Mouse (Mus musculus): ENCODE data around the gene Gfi1b.
A peak's percentile ranks its signal among the peaks of the same experiment; 100 is the strongest.

The Gfi1b gene

GRCm38 (mm10) chr2:28622521-28623124 is 841 bp upstream of the Gfi1b start:
- DNase-seq (ENCODE audit: low spot score), result peak; percentile 27

GRCm38 (mm10) chr2:28621111-28621510 is 671 bp downstream of the Gfi1b start:
- no peak for DNase-seq (ENCODE audit: low spot score)

GRCm38 (mm10) chr2:28620522-28620921 is 1.3 kb downstream of the Gfi1b start:
- DNase-seq (ENCODE audit: low spot score), result no peak

GRCm38 (mm10) chr2:28619369-28619768 is 2.4 kb downstream of the Gfi1b start:
- DNase-seq (ENCODE audit: low spot score), result no peak

- no peak for DNase-seq (ENCODE audit: low spot score)
Measured at GRCm38 (mm10) chr2:28618777-28619336, 2.9 kb downstream of the Gfi1b start.

GRCm38 (mm10) chr2:28617498-28618486 is 4.0 kb downstream of the Gfi1b start:
- no peak for DNase-seq (ENCODE audit: low spot score)

GRCm38 (mm10) chr2:28616874-28617273 is 4.9 kb downstream of the Gfi1b start:
- DNase-seq (ENCODE audit: low spot score), result no peak

- DNase-seq (ENCODE audit: low spot score), result no peak
Measured at GRCm38 (mm10) chr2:28616358-28616757, 5.4 kb downstream of the Gfi1b start.

GRCm38 (mm10) chr2:28613599-28613998 is 8.2 kb downstream of the Gfi1b start:
- no peak for DNase-seq (ENCODE audit: low spot score)

- no peak for DNase-seq (ENCODE audit: low spot score)
Measured at GRCm38 (mm10) chr2:28612436-28613063, 9.2 kb downstream of the Gfi1b start.

GRCm38 (mm10) chr2:28611407-28611787 is 10.4 kb downstream of the Gfi1b start:
- no peak for DNase-seq (ENCODE audit: low spot score)

- DNase-seq (ENCODE audit: low spot score), result no peak
Measured at GRCm38 (mm10) chr2:28610716-28611406, 10.9 kb downstream of the Gfi1b start.

- no peak for DNase-seq (ENCODE audit: low spot score)
Measured at GRCm38 (mm10) chr2:28609851-28610250, 11.9 kb downstream of the Gfi1b start.

- no peak for DNase-seq (ENCODE audit: low spot score)
Measured at GRCm38 (mm10) chr2:28607341-28608165, 14.2 kb downstream of the Gfi1b start.

- no peak for DNase-seq (ENCODE audit: low spot score)
Measured at GRCm38 (mm10) chr2:28606601-28607340, 15.0 kb downstream of the Gfi1b start.

- no peak for DNase-seq (ENCODE audit: low spot score)
Measured at GRCm38 (mm10) chr2:28605789-28606541, 15.8 kb downstream of the Gfi1b start.

- no peak for DNase-seq (ENCODE audit: low spot score)
Measured at GRCm38 (mm10) chr2:28603542-28603941, 18.2 kb downstream of the Gfi1b start.

- DNase-seq (ENCODE audit: low spot score), result no peak
Measured at GRCm38 (mm10) chr2:28601720-28602590, 19.8 kb downstream of the Gfi1b start.

GRCm38 (mm10) chr2:28599569-28599900 is 22.2 kb downstream of the Gfi1b start:
- no peak for DNase-seq (ENCODE audit: low spot score)
